ENCODE assay signal across 8 mouse cellular contexts in the genomic region with DNA sequence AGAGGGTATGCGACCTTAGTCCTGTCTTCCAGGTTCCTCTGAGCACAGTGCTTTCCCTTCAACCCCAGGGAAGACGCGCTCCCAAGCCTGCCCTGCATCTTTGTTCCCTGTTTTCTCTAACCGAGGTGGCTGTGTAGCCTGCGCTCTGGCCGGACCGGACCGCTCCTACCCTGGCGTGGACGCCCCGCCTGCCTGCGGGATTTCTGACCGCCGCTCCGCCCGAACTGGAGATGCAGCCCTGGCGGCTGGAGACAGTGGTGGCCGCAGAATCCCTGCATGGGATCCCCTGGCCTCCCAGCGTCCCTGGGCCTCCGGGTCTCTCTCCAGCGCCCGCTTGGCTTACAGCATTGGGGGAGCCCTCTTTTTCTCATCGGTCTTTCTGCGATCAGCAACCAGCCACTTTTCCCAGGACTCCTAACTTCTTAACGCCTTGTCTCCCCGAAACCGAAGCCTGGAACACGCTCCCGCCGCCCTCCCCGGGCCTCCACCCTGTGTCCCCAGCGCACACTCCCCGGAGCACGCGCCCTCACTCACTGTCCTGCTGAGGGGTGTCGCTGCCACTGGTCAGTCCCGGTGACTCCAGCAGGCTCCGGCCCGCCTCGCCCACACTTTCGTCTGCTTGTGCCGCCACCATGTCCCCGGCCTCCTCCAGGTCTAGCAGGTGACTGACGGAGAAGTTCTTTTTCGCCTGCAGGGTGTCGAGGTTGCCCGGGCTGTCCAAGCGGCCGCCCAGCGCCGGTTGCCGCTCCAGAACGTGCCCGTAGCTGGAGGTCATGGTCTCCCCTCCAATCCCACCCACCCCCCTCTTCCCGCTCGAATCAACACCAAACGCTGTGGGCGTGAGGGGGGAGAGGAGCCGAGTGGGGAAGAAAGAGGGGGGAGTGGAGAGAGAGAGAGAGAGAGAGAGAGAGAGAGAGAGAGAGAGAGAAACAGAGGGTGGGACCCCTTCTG. TPM values are rescaled to one million over a fixed set of nuclear protein-coding genes. Genes with fewer than 3 reads are reported as not detected.
DNase-seq lines count a peak whose midpoint lies in the region; ATAC-seq and TF ChIP-seq lines count a peak whose summit lies in the region.

No protein-coding gene starts in this region.

- no peaks in the 10 kb centered on the region for H3K36me3 ChIP-seq in hindbrain, embryonic 13.5 days
- no peaks in the 10 kb centered on the region for H3K36me3 ChIP-seq in liver, embryonic 12.5 days
- no peaks in the 10 kb centered on the region for H3K36me3 ChIP-seq in neural tube, embryonic 14.5 days (ENCODE audit: control insufficient read depth, insufficient read depth, low read length)

- peak overlapping the region; percentile 65 for H3K9ac ChIP-seq in hindbrain, embryonic 13.5 days
- 0 out of 2 replicates have a peak overlapping the region, but pooled peaks have one; percentile 4 for H3K9ac ChIP-seq in liver, embryonic 12.5 days
- peak overlapping the region; percentile 41 for H3K9ac ChIP-seq in neural tube, embryonic 14.5 days (replicated peaks; ENCODE audit: low read depth, low read length)

- peak overlapping the region; percentile 99 for H3K27ac ChIP-seq in gastrocnemius, adult 2 months
- peak overlapping the region; percentile 18; the same call in 1 of the 2 replicates for H3K27ac ChIP-seq in hindbrain, embryonic 13.5 days
- no peak overlapping the region for H3K27ac ChIP-seq in liver, embryonic 12.5 days
- no peak overlapping the region for H3K27ac ChIP-seq in neural tube, embryonic 14.5 days (ENCODE audit: low read depth, low read length)

- ATAC-seq in hindbrain, embryonic 13.5 days (ENCODE audit: low FRiP score), result peak; percentile 37
- 0 out of 2 replicates have a peak, but pooled peaks have one; percentile 21 for ATAC-seq in liver, embryonic 12.5 days
- peak; percentile 35 for ATAC-seq in neural tube, embryonic 14.5 days (ENCODE audit: low read depth)
- no peak for ATAC-seq in activated CD4-positive, CD25-positive, alpha-beta regulatory T cell, adult 4 months

- no peaks in the 10 kb centered on the region for H3K9me3 ChIP-seq in hindbrain, embryonic 13.5 days
- H3K9me3 ChIP-seq in liver, embryonic 12.5 days (replicated peaks), result no peaks in the 10 kb centered on the region
- H3K9me3 ChIP-seq in neural tube, embryonic 14.5 days (ENCODE audit: control insufficient read depth, low read length), result no peaks in the 10 kb centered on the region

- DNase-seq in adrenal gland, adult (ENCODE audit: inconsistent age in 2 of 2, low spot score in 1 of 2), result peak; percentile 33 to 76
- DNase-seq in adrenal gland, adult 8-10 months, result no peak
- DNase-seq in adrenal gland, postnatal 25 days, result peak; percentile 59
- DNase-seq in gastrocnemius, adult 2 months, result peak; percentile 88

- H3K27me3 ChIP-seq in hindbrain, embryonic 13.5 days, result peaks cover 98% of the 10 kb centered on the region
- peaks cover 91% of the 10 kb centered on the region for H3K27me3 ChIP-seq in liver, embryonic 12.5 days (replicated peaks)
- H3K27me3 ChIP-seq in neural tube, embryonic 14.5 days (ENCODE audit: control insufficient read depth, insufficient read depth, low read length), result peaks cover 45% of the 10 kb centered on the region

- peak; percentile 40 for TF ChIP-seq CTCF in gastrocnemius, adult 2 months (IDR thresholded peaks at IDR 0.05)

- peak overlapping the region; percentile 59 for H3K4me2 ChIP-seq in hindbrain, embryonic 13.5 days
- peak overlapping the region; percentile 68 for H3K4me2 ChIP-seq in liver, embryonic 12.5 days
- H3K4me2 ChIP-seq in neural tube, embryonic 14.5 days (ENCODE audit: low read depth, low read length), result peak overlapping the region; percentile 54

- peaks cover 44% of the 10 kb centered on the region for H3K4me1 ChIP-seq in hindbrain, embryonic 13.5 days (replicated peaks)
- H3K4me1 ChIP-seq in liver, embryonic 12.5 days, result no peaks in the 10 kb centered on the region
- H3K4me1 ChIP-seq in neural tube, embryonic 14.5 days (ENCODE audit: control insufficient read depth, insufficient read depth, low read length), result peaks cover 18% of the 10 kb centered on the region; the same call in 1 of the 2 replicates

- under 1% methylated on average over 55 of the region's 59 CpGs for WGBS in hindbrain, embryonic 13.5 days
- WGBS in liver, embryonic 12.5 days (ENCODE audit: insufficient replicate concordance), result under 1% methylated on average over 59 of the region's 59 CpGs
- under 1% methylated on average over 59 of the region's 59 CpGs for WGBS in neural tube, embryonic 14.5 days

- H3K4me3 ChIP-seq in gastrocnemius, adult 2 months, result peak overlapping the region; percentile 80
- H3K4me3 ChIP-seq in hindbrain, embryonic 13.5 days, result peak overlapping the region; percentile 42
- H3K4me3 ChIP-seq in liver, embryonic 12.5 days, result peak overlapping the region; percentile 42
- peak overlapping the region; percentile 32 for H3K4me3 ChIP-seq in neural tube, embryonic 14.5 days (ENCODE audit: low read depth, low read length)

- intact Hi-C loops in gastrocnemius, adult 2 months (cut with DNase I), result loop anchor here (2.0 to 10.0 kb wide), 6 partner anchors 25 to 393 kb away; partner anchors contain the start of gene Gorab

RNA-seq across cellular contexts. Expression of gene Prrx1, which starts 1.4 kb away (rescaled TPM):
- total RNA-seq in adrenal gland, adult 8-10 months (2022), result 10 to 100 TPM in 1 of 4 experiments, 1 to 10 TPM in 3; 6.5 to 13.1 (median 8.4) TPM
- 6.3 and 8.7 TPM in 2 replicates for total RNA-seq in adrenal gland, postnatal 25 days (2021)
- total RNA-seq in gastrocnemius, adult 2 months (2021), result 10 to 100 TPM; 29.5 to 65.7 TPM
- polyA plus RNA-seq in hindbrain, embryonic 13.5 days (2015; fragmentation: Nextera tagmentation; extraction: Ambion mirVana), result 6.4 and 10.6 TPM in 2 replicates
- 0.62 and 1.2 TPM in 2 replicates for polyA plus RNA-seq in liver, embryonic 12.5 days (2016; fragmentation: Nextera tagmentation; extraction: Ambion mirVana)
- polyA plus RNA-seq in neural tube, embryonic 14.5 days (2014; fragmentation: Nextera tagmentation; extraction: Ambion mirVana), result 0.78 and 6.3 TPM in 2 replicates
- polyA plus RNA-seq in activated CD4-positive, CD25-positive, alpha-beta regulatory T cell, adult 4 months (2017; shearing (Covaris generic)), result under 1 TPM in 1 of 2 experiments, not detected in 1; 0.17 TPM

Comparison
In these comparisons a context has a peak if more than half of its experiments do, and no peak if none do; other contexts are left out.
1. H3K27ac ChIP-seq: peak in gastrocnemius, adult 2 months (single experiment) and hindbrain, embryonic 13.5 days (single experiment); none in liver, embryonic 12.5 days (single experiment) and neural tube, embryonic 14.5 days (single experiment).
2. H3K9ac ChIP-seq: peak in every context shown above with its lines; median percentile 65 in hindbrain, embryonic 13.5 days; 41 in neural tube, embryonic 14.5 days; 4 in liver, embryonic 12.5 days.
3. Peak in every context shown above with its lines, with median percentiles within 50 percentile points of each other: H3K4me3 ChIP-seq and H3K4me2 ChIP-seq.